Mouse (Mus musculus): ENCODE measurements around the gene Osbpl8. TPM values are rescaled to one million over a fixed set of nuclear protein-coding genes. Genes with fewer than 3 reads are reported as not detected.

Osbpl8 gene
- polyA plus RNA-seq, 1 experiment from 2014 or later: 11.8 TPM

GRCm38 (mm10) chr10:111315940-111316339, 151.4 kb downstream of the Osbpl8 start:
- Histone ChIP-seq H3K36me3 (ENCODE audit: control insufficient read depth, insufficient read depth, low read length) (no peaks in the 10 kb centered on the region), H3K4me1 (ENCODE audit: control insufficient read depth, insufficient read depth, low read length) (no peaks in the 10 kb centered on the region), H3K27ac (ENCODE audit: low read depth, low read length) (no peak overlapping the region), H3K4me2 (ENCODE audit: low read depth) (no peak overlapping the region), H3K27me3 (ENCODE audit: control insufficient read depth, insufficient read depth, low read length) (no peaks in the 10 kb centered on the region), H3K4me3 (ENCODE audit: low read depth, low read length) (no peak overlapping the region), H3K9ac (ENCODE audit: low read length) (no peak overlapping the region), H3K9me3 (ENCODE audit: control insufficient read depth, low read length) (no peaks in the 10 kb centered on the region)
- ATAC-seq (ENCODE audit: insufficient read depth, low FRiP score, low TSS enrichment) (no peak), DNase-seq (ENCODE audit: low spot score) (no peak)
- 90% methylated on average over 3 of the region's 3 CpGs for WGBS

DNA sequence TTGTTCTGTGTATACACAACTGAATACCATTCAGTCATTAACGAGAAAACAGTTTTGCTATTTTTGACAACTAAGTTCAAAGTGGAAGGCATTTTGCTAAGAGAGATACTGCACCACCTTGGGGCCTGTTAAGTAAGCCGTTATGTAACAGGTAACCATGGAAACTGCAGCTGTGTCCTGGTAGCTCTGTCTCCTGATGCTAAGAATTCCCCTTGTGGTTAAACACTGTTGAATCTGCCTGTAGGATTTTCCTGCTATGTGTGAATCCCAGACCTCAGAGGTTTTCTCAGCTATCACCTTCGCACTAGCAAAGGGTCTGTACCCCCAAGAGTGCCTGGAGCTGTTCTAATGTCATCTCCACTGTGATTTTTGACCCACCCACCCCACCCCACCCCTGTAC, 153.5 kb downstream of the Osbpl8 start:
- no peak overlapping the region for H3K4me3 ChIP-seq (ENCODE audit: low read depth, low read length)
- no peaks in the 10 kb centered on the region for H3K4me1 ChIP-seq (ENCODE audit: control insufficient read depth, insufficient read depth, low read length)
- no peaks in the 10 kb centered on the region for H3K9me3 ChIP-seq (ENCODE audit: control insufficient read depth, low read length)
- no peaks in the 10 kb centered on the region for H3K27me3 ChIP-seq (ENCODE audit: control insufficient read depth, insufficient read depth, low read length)
- no peak overlapping the region for H3K9ac ChIP-seq (ENCODE audit: low read length)
- 78% methylated on average over 3 of the region's 3 CpGs for WGBS
- ATAC-seq (ENCODE audit: insufficient read depth, low FRiP score, low TSS enrichment) (no peak), DNase-seq (ENCODE audit: low spot score) (no peak)
- H3K36me3 ChIP-seq (ENCODE audit: control insufficient read depth, insufficient read depth, low read length): no peaks in the 10 kb centered on the region
- no peak overlapping the region for H3K4me2 ChIP-seq (ENCODE audit: low read depth)
- H3K27ac ChIP-seq (ENCODE audit: low read depth, low read length): no peak overlapping the region

DNA sequence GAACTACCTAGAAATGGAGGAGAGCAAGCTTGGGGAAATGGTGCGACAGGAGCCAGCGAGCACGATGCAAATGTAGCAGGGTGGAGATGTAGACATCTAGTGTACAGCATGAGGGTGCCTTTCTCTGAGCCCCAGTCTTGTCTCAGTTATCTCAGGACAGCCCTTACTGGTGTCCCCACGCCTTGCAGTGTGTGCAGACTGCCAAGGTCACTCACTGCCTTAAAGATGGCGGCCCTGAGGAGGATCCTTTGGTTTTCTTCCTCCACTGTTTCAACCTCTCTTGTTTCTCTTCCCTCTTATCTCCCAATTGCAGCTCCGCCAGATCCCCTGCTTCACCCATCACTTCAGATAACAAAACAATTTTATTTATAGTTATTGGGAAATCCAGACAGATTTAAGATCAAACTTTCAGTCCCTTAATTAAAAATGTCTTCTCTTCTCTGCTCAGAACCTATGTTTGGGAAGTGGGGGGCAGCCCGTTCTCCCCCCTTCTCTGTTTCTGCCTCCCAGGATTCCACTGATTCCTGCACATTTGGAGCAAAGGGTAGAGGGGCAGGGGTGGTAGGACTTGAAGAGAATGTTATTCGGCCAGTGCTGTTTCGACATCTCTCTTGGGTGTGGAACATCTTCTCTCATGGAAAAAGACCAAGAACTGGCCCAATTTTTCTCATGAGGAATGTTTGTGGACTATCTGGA, 154.4 kb downstream of the Osbpl8 start:
- H3K27me3 ChIP-seq (ENCODE audit: control insufficient read depth, insufficient read depth, low read length): no peaks in the 10 kb centered on the region
- no peak for DNase-seq (ENCODE audit: low spot score)
- no peak overlapping the region for H3K4me2 ChIP-seq (ENCODE audit: low read depth)
- H3K27ac ChIP-seq (ENCODE audit: low read depth, low read length): no peak overlapping the region
- no peaks in the 10 kb centered on the region for H3K9me3 ChIP-seq (ENCODE audit: control insufficient read depth, low read length)
- no peak for ATAC-seq (ENCODE audit: insufficient read depth, low FRiP score, low TSS enrichment)
- no peaks in the 10 kb centered on the region for H3K36me3 ChIP-seq (ENCODE audit: control insufficient read depth, insufficient read depth, low read length)
- H3K4me1 ChIP-seq (ENCODE audit: control insufficient read depth, insufficient read depth, low read length): no peaks in the 10 kb centered on the region
- WGBS: 89% methylated on average over 9 of the region's 9 CpGs
- no peak overlapping the region for H3K4me3 ChIP-seq (ENCODE audit: low read depth, low read length)
- H3K9ac ChIP-seq (ENCODE audit: low read length): no peak overlapping the region

GRCm38 (mm10) chr10:111320579-111320978, 156.0 kb downstream of the Osbpl8 start:
- H3K9ac ChIP-seq (ENCODE audit: low read length): no peak overlapping the region
- H3K4me3 ChIP-seq (ENCODE audit: low read depth, low read length): no peak overlapping the region
- no peak overlapping the region for H3K27ac ChIP-seq (ENCODE audit: low read depth, low read length)
- DNase-seq (ENCODE audit: low spot score) (no peak), ATAC-seq (ENCODE audit: insufficient read depth, low FRiP score, low TSS enrichment) (no peak)
- no peaks in the 10 kb centered on the region for H3K4me1 ChIP-seq (ENCODE audit: control insufficient read depth, insufficient read depth, low read length)
- no peaks in the 10 kb centered on the region for H3K9me3 ChIP-seq (ENCODE audit: control insufficient read depth, low read length)
- no peaks in the 10 kb centered on the region for H3K27me3 ChIP-seq (ENCODE audit: control insufficient read depth, insufficient read depth, low read length)
- H3K36me3 ChIP-seq (ENCODE audit: control insufficient read depth, insufficient read depth, low read length): no peaks in the 10 kb centered on the region
- H3K4me2 ChIP-seq (ENCODE audit: low read depth): no peak overlapping the region

GRCm38 (mm10) chr10:111327957-111328356, 163.4 kb downstream of the Osbpl8 start:
- no peak for DNase-seq (ENCODE audit: low spot score)
- no peaks in the 10 kb centered on the region for H3K36me3 ChIP-seq (ENCODE audit: control insufficient read depth, insufficient read depth, low read length)
- H3K4me1 ChIP-seq (ENCODE audit: control insufficient read depth, insufficient read depth, low read length): no peaks in the 10 kb centered on the region
- no peak for ATAC-seq (ENCODE audit: insufficient read depth, low FRiP score, low TSS enrichment)
- no peak overlapping the region for H3K9ac ChIP-seq (ENCODE audit: low read length)
- H3K4me3 ChIP-seq (ENCODE audit: low read depth, low read length): no peak overlapping the region
- 81% methylated on average over 4 of the region's 4 CpGs for WGBS
- no peak overlapping the region for H3K27ac ChIP-seq (ENCODE audit: low read depth, low read length)
- no peaks in the 10 kb centered on the region for H3K9me3 ChIP-seq (ENCODE audit: control insufficient read depth, low read length)
- no peak overlapping the region for H3K4me2 ChIP-seq (ENCODE audit: low read depth)
- no peaks in the 10 kb centered on the region for H3K27me3 ChIP-seq (ENCODE audit: control insufficient read depth, insufficient read depth, low read length)

GRCm38 (mm10) chr10:111329326-111329725, 164.8 kb downstream of the Osbpl8 start:
- Histone ChIP-seq H3K4me3 (ENCODE audit: low read depth, low read length) (no peak overlapping the region), H3K36me3 (ENCODE audit: control insufficient read depth, insufficient read depth, low read length) (no peaks in the 10 kb centered on the region), H3K9me3 (ENCODE audit: control insufficient read depth, low read length) (no peaks in the 10 kb centered on the region), H3K27me3 (ENCODE audit: control insufficient read depth, insufficient read depth, low read length) (no peaks in the 10 kb centered on the region), H3K4me1 (ENCODE audit: control insufficient read depth, insufficient read depth, low read length) (no peaks in the 10 kb centered on the region), H3K9ac (ENCODE audit: low read length) (no peak overlapping the region), H3K4me2 (ENCODE audit: low read depth) (no peak overlapping the region), H3K27ac (ENCODE audit: low read depth, low read length) (no peak overlapping the region)
- no peak for DNase-seq (ENCODE audit: low spot score)
- 81% methylated on average over 5 of the region's 5 CpGs for WGBS
- ATAC-seq (ENCODE audit: insufficient read depth, low FRiP score, low TSS enrichment): no peak

- Histone ChIP-seq H3K4me1 (ENCODE audit: control insufficient read depth, insufficient read depth, low read length) (no peaks in the 10 kb centered on the region), H3K4me2 (ENCODE audit: low read depth) (no peak overlapping the region), H3K9me3 (ENCODE audit: control insufficient read depth, low read length) (no peaks in the 10 kb centered on the region), H3K27me3 (ENCODE audit: control insufficient read depth, insufficient read depth, low read length) (no peaks in the 10 kb centered on the region), H3K27ac (ENCODE audit: low read depth, low read length) (no peak overlapping the region), H3K9ac (ENCODE audit: low read length) (no peak overlapping the region), H3K36me3 (ENCODE audit: control insufficient read depth, insufficient read depth, low read length) (no peaks in the 10 kb centered on the region), H3K4me3 (ENCODE audit: low read depth, low read length) (no peak overlapping the region)
- ATAC-seq (ENCODE audit: insufficient read depth, low FRiP score, low TSS enrichment) (no peak), DNase-seq (ENCODE audit: low spot score) (no peak)
- 88% methylated on average over 2 of the region's 2 CpGs for WGBS
Measured at GRCm38 (mm10) chr10:111334902-111335301, 170.3 kb downstream of the Osbpl8 start.

DNA sequence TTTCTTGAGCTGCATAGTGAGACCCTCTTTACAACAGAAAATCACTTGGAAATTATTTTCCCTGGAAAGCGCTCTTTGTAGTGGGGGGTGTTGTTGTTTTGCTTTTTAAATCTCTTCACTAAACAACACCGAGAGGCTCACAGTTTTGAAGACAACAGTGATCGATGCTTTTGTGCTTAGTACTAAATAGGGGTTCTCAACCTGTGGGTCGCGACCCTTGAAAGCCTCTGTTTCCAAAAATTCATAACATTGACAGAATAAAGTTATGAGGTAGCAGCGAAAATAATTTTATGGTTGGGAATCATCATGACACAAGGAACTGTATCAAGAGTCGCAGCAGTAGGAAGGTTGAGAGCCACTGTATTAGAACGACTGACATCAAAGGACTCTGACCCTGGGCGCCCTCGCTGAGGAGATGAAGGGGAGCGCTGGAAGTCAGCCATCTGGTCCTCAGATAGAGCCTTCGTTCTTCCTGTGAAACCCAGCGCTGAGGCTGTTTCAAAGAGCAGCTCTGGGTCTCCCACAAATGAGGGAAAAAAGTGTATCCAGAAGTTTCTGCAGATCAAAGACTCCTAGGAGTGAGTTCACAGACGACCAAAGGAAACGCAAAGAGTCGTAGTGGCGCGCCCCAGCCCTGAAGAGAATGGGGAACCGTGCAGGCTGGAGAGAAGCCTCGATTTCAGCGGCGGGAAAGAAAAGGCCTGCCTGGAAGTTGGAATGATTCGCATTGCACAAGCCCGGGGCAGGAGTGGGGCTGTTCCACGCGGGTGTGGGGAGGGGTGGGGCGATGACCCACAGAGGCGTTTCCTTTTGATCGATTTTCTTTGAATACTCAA, 171.2 kb downstream of the Osbpl8 start:
- ATAC-seq (ENCODE audit: insufficient read depth, low FRiP score, low TSS enrichment): no peak
- no peak overlapping the region for H3K4me3 ChIP-seq (ENCODE audit: low read depth, low read length)
- H3K4me1 ChIP-seq (ENCODE audit: control insufficient read depth, insufficient read depth, low read length): no peaks in the 10 kb centered on the region
- no peak overlapping the region; the same call in 1 of the 2 replicates for H3K9ac ChIP-seq (ENCODE audit: low read length)
- H3K9me3 ChIP-seq (ENCODE audit: control insufficient read depth, low read length): no peaks in the 10 kb centered on the region
- no peaks in the 10 kb centered on the region for H3K36me3 ChIP-seq (ENCODE audit: control insufficient read depth, insufficient read depth, low read length)
- peak; percentile 30 for DNase-seq (ENCODE audit: low spot score)
- 21% methylated on average over 29 of the region's 29 CpGs for whole genome bisulfite sequencing
- H3K27me3 ChIP-seq (ENCODE audit: control insufficient read depth, insufficient read depth, low read length): no peaks in the 10 kb centered on the region
- H3K4me2 ChIP-seq (ENCODE audit: low read depth): peak overlapping the region; percentile 29
- no peak overlapping the region for H3K27ac ChIP-seq (ENCODE audit: low read depth, low read length)

DNA sequence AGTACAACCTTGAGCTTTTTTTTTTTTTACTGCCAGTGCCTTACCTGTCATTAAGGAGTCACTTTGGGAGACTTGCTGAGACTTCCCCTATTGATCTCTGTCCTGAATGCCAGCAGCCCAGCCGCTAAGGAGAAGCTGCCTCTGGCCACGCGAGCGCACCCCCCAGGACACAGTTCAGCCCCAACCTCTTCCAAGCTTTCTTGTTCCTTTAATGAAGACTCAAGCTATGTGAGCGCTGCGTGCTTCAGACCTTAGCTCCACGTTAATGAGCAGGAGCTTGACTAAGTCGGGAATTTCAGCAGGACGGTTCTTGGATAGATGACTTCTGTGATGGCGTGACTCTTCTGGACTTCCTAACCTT, 171.8 kb downstream of the Osbpl8 start:
- no peak for DNase-seq (ENCODE audit: low spot score)

More for the DNA sequence above, 171.8 kb downstream of the Osbpl8 start:
- H3K27ac ChIP-seq (ENCODE audit: low read depth, low read length): no peak overlapping the region
- no peak overlapping the region for H3K4me3 ChIP-seq (ENCODE audit: low read depth, low read length)
- ATAC-seq (ENCODE audit: insufficient read depth, low FRiP score, low TSS enrichment): no peak
- H3K27me3 ChIP-seq (ENCODE audit: control insufficient read depth, insufficient read depth, low read length): no peaks in the 10 kb centered on the region
- H3K36me3 ChIP-seq (ENCODE audit: control insufficient read depth, insufficient read depth, low read length): no peaks in the 10 kb centered on the region
- peak overlapping the region; percentile 29 for H3K4me2 ChIP-seq (ENCODE audit: low read depth)
- no peak overlapping the region; the same call in 1 of the 2 replicates for H3K9ac ChIP-seq (ENCODE audit: low read length)
- H3K9me3 ChIP-seq (ENCODE audit: control insufficient read depth, low read length): no peaks in the 10 kb centered on the region
- no peaks in the 10 kb centered on the region for H3K4me1 ChIP-seq (ENCODE audit: control insufficient read depth, insufficient read depth, low read length)
- 21% methylated on average over 10 of the region's 10 CpGs for WGBS

Data from neural tube, embryonic 11.5 days (tissue).